Mouse (Mus musculus): ENCODE measurements around the gene Ankrd11.

DNA sequence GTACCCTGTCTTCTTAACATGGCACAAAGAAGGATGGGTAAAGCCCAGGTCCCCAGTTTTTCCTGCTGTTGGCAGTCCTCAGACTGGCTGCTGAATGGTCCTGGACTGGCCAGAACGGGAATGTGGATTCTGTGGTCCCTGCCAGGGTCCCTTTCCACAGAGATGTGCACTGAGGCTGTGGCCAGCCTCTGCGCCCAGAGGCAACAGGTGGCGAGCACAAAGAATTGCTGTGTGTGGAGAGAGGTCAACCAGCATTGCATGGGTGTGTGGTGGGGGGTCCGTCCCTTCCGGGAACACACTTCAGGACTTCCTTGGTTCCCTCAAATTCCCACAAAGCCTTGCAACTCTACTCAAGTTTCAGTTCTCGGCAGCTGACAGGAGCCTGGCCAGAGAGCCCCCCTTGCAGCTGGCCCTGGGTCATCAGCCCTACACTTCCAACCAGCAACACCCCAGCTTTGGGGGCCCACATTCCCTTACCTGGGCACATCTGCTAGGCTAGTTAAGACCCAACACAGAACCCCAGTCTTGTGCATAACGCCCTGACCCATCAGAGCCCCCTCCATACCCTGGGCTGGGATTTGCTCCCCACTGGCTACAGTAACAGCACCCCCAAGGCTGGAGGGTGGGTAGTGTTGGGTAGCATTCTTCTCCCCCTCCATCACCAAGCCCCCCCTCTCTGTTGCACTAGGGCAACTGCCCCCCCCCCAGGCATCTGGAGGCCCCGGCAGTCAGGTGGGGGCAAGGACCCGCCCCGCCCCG lies 192.7 kb downstream of the Ankrd11 start:
- TF ChIP-seq CTCF (IDR thresholded peaks at IDR 0.05; ENCODE audit: control insufficient read depth, insufficient read depth, insufficient read length): no peak
- TF ChIP-seq MYOG (IDR thresholded peaks at IDR 0.05; ENCODE audit: control insufficient read depth, extremely low read depth, insufficient read length): no peak
- no peak for TF ChIP-seq USF1 (IDR thresholded peaks at IDR 0.05; ENCODE audit: low read depth)
- TF ChIP-seq MYOD1 (IDR thresholded peaks at IDR 0.05; ENCODE audit: control insufficient read depth, insufficient read length, low read depth): peak; percentile 85
- TF ChIP-seq MAX (IDR thresholded peaks at IDR 0.05): no peak

All from C2C12 (cell line).